Mouse (Mus musculus) neural tube, embryonic 14.5 days (tissue): ENCODE measurements at regions not wholly inside any gene's neighbourhood (a gene's known extent, or its start where the extent isn't known, plus 50 kb on each side); places are given as distances from the start of the nearest gene placed in this dataset.

Experiments
- ATAC-seq: fragments of 200-750 bp; cut with Nextera tagmentation; 2 replicates; pipeline ENCODE4 v1.8.0; 2017; ENCODE audit warnings: low read depth, mild to moderate bottlenecking, moderate TSS enrichment, moderate library complexity
- H3K27ac ChIP-seq: fragments of 300-500 bp; sonication (generic); 2 replicates; pipeline ENCODE4 v1.5.1; 2014; ENCODE audit warnings: low read depth, mild to moderate bottlenecking, control low read depth, low read length, moderate library complexity, mixed read lengths
- H3K27me3 ChIP-seq: fragments of 300-500 bp; sonication (generic); 2 replicates; pipeline ENCODE4 v1.6.1; 2014; ENCODE audit warnings: low read length; ENCODE audit not compliant: control insufficient read depth, insufficient read depth
- H3K36me3 ChIP-seq: fragments of 300-500 bp; sonication (generic); 2 replicates; pipeline ENCODE4 v1.6.1; 2014; ENCODE audit warnings: low read length, mixed read lengths; ENCODE audit not compliant: control insufficient read depth, insufficient read depth
- H3K4me1 ChIP-seq: fragments of 300-500 bp; sonication (generic); 2 replicates; pipeline ENCODE4 v1.6.1; 2014; ENCODE audit warnings: low read length; ENCODE audit not compliant: control insufficient read depth, insufficient read depth
- H3K4me2 ChIP-seq: fragments of 300-500 bp; sonication (generic); 2 replicates; pipeline ENCODE4 v1.6.1; 2014; ENCODE audit warnings: mild to moderate bottlenecking, low read depth, low read length, control low read depth
- H3K4me3 ChIP-seq: fragments of 300-500 bp; sonication (generic); 2 replicates; pipeline ENCODE4 v1.5.1; 2014; ENCODE audit warnings: low read depth, low read length, control low read depth, mixed read lengths
- H3K9ac ChIP-seq: fragments of 300-500 bp; sonication (generic); replicated peaks from 2 replicates; pipeline ENCODE4 v1.6.1; 2014; ENCODE audit warnings: low read depth, mild to moderate bottlenecking, control low read depth, low read length, mixed read lengths
- H3K9me3 ChIP-seq: fragments of 300-500 bp; sonication (generic); 2 replicates; pipeline ENCODE4 v1.6.1; 2016; ENCODE audit warnings: low read length; ENCODE audit not compliant: control insufficient read depth
- WGBS: fragments of 180-500 bp; shearing (Covaris S2); extraction: QIAGEN DNeasy Blood & Tissue Kit; methylation state at CpG from one replicate; pipeline ENCODE4 v1.1.7; 2014; 5-methylcytosine and 5-hydroxymethylcytosine counted together

GRCm38 (mm10) chr14:85965139-85965538 is 1175.9 kb downstream of the Diaph3 start:
- no peaks in the 10 kb centered on the region for H3K9me3 ChIP-seq
- no peak for ATAC-seq
- H3K9ac ChIP-seq, result no peak overlapping the region
- no peak overlapping the region for H3K27ac ChIP-seq
- 70% methylated on average over 2 of the region's 2 CpGs for WGBS
- no peak overlapping the region for H3K4me3 ChIP-seq
- no peaks in the 10 kb centered on the region for H3K27me3 ChIP-seq
- H3K36me3 ChIP-seq, result no peaks in the 10 kb centered on the region
- H3K4me2 ChIP-seq, result no peak overlapping the region
- no peaks in the 10 kb centered on the region for H3K4me1 ChIP-seq

- Histone ChIP-seq H3K27me3 (no peaks in the 10 kb centered on the region), H3K9me3 (no peaks in the 10 kb centered on the region), H3K27ac (no peak overlapping the region), H3K36me3 (no peaks in the 10 kb centered on the region), H3K4me2 (no peak overlapping the region), H3K9ac (no peak overlapping the region), H3K4me1 (no peaks in the 10 kb centered on the region), H3K4me3 (no peak overlapping the region)
- 87% methylated on average over 3 of the region's 3 CpGs for WGBS
- no peak for ATAC-seq
These were observed 1195.2 kb downstream of the Diaph3 start for GRCm38 (mm10) chr14:85945707-85946313.

- no peaks in the 10 kb centered on the region for H3K27me3 ChIP-seq
- no peak for ATAC-seq
- 87% methylated on average over 4 of the region's 4 CpGs for WGBS
- no peaks in the 10 kb centered on the region for H3K4me1 ChIP-seq
- H3K36me3 ChIP-seq, result no peaks in the 10 kb centered on the region
- no peak overlapping the region for H3K4me3 ChIP-seq
- no peak overlapping the region for H3K9ac ChIP-seq
- H3K9me3 ChIP-seq, result no peaks in the 10 kb centered on the region
- no peak overlapping the region for H3K27ac ChIP-seq
- H3K4me2 ChIP-seq, result no peak overlapping the region
These were observed 1198.2 kb downstream of the Diaph3 start for GRCm38 (mm10) chr14:85942792-85943191.

GRCm38 (mm10) chr14:85940585-85940984 is 1200.5 kb downstream of the Diaph3 start:
- Histone ChIP-seq H3K9me3 (no peaks in the 10 kb centered on the region), H3K9ac (no peak overlapping the region), H3K36me3 (no peaks in the 10 kb centered on the region), H3K4me1 (no peaks in the 10 kb centered on the region), H3K4me2 (no peak overlapping the region), H3K27me3 (no peaks in the 10 kb centered on the region), H3K27ac (no peak overlapping the region), H3K4me3 (no peak overlapping the region)
- no peak for ATAC-seq
- WGBS, result 88% methylated on average over 1 of the region's 1 CpGs

GRCm38 (mm10) chr14:85935091-85935490 is 1205.9 kb downstream of the Diaph3 start:
- H3K4me3 ChIP-seq, result no peak overlapping the region
- H3K27ac ChIP-seq, result no peak overlapping the region
- no peaks in the 10 kb centered on the region for H3K36me3 ChIP-seq
- H3K27me3 ChIP-seq, result no peaks in the 10 kb centered on the region
- no peak for ATAC-seq
- H3K4me2 ChIP-seq, result no peak overlapping the region
- H3K9ac ChIP-seq, result no peak overlapping the region
- 86% methylated on average over 2 of the region's 2 CpGs for WGBS
- no peaks in the 10 kb centered on the region for H3K9me3 ChIP-seq
- H3K4me1 ChIP-seq, result no peaks in the 10 kb centered on the region

- H3K9ac ChIP-seq, result no peak overlapping the region
- H3K4me3 ChIP-seq, result no peak overlapping the region
- WGBS, result 81% methylated on average over 5 of the region's 5 CpGs
- H3K4me2 ChIP-seq, result no peak overlapping the region
- H3K27me3 ChIP-seq, result no peaks in the 10 kb centered on the region
- no peaks in the 10 kb centered on the region for H3K4me1 ChIP-seq
- no peaks in the 10 kb centered on the region for H3K36me3 ChIP-seq
- ATAC-seq, result no peak
- H3K27ac ChIP-seq, result no peak overlapping the region
- no peaks in the 10 kb centered on the region for H3K9me3 ChIP-seq
These were observed 1210.6 kb downstream of the Diaph3 start for GRCm38 (mm10) chr14:85930387-85930786.

- no peak for ATAC-seq
- WGBS, result 46% methylated on average over 4 of the region's 4 CpGs
These were observed 1222.1 kb downstream of the Diaph3 start for GRCm38 (mm10) chr14:85918894-85919293.

GRCm38 (mm10) chr14:85915761-85916160 is 1225.3 kb downstream of the Diaph3 start:
- WGBS, result 69% methylated on average over 2 of the region's 2 CpGs
- Histone ChIP-seq H3K4me2 (no peak overlapping the region), H3K4me1 (no peaks in the 10 kb centered on the region), H3K36me3 (no peaks in the 10 kb centered on the region), H3K9ac (no peak overlapping the region), H3K4me3 (no peak overlapping the region), H3K27me3 (no peaks in the 10 kb centered on the region), H3K27ac (no peak overlapping the region), H3K9me3 (no peaks in the 10 kb centered on the region)
- no peak for ATAC-seq

More at GRCm38 (mm10) chr14:85918894-85919293, 1222.1 kb downstream of the Diaph3 start:
- no peaks in the 10 kb centered on the region for H3K4me1 ChIP-seq
- no peak overlapping the region for H3K4me3 ChIP-seq
- no peaks in the 10 kb centered on the region for H3K9me3 ChIP-seq
- no peak overlapping the region for H3K9ac ChIP-seq
- H3K36me3 ChIP-seq, result no peaks in the 10 kb centered on the region
- H3K27ac ChIP-seq, result no peak overlapping the region
- H3K27me3 ChIP-seq, result no peaks in the 10 kb centered on the region
- H3K4me2 ChIP-seq, result no peak overlapping the region

GRCm38 (mm10) chr14:85897890-85898289 is 1243.1 kb downstream of the Diaph3 start:
- no peak overlapping the region for H3K9ac ChIP-seq
- H3K4me3 ChIP-seq, result no peak overlapping the region
- no peak overlapping the region for H3K27ac ChIP-seq
- no peaks in the 10 kb centered on the region for H3K27me3 ChIP-seq
- H3K4me1 ChIP-seq, result no peaks in the 10 kb centered on the region
- no peaks in the 10 kb centered on the region for H3K9me3 ChIP-seq
- no peak for ATAC-seq
- no peaks in the 10 kb centered on the region for H3K36me3 ChIP-seq
- 93% methylated on average over 1 of the region's 1 CpGs for WGBS
- no peak overlapping the region for H3K4me2 ChIP-seq
